Mouse (Mus musculus) T-helper 17 cell (primary cell): ENCODE data around the gene Kcnma1.

ENCODE experiments used
- in situ Hi-C, 2 experiments: fragments of 300-600 bp; cut with MboI, MseI; formaldehyde crosslinking; loops; 1 replicate in 1 of 2; 2 replicates in 1 of 2; pipeline ENCODE4 v1.15.1; 2025; ENCODE audit warnings: high pct_unique_total_duplicates in 2 of 2

Gene Kcnma1

DNA sequence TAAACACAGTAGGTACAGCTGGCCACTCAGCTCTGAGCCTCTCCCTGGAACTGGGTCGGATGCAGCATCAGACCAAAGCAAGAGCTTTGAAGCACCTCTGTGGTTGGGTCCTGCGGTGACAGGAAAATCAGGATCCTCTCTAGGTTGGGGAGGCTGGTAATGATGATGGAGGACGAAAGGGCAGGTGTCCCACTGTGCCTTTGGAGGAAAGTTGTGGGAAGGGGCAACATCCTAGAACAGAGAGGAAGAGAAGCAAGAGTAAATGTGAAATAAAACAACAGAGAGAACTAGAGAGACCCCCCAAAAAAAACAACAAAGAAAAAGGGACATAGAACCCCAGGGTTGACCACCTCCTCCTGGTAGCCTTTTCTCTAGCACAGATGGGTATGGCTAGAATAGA, at the start of gene Kcnma1:
Gene Kcnma1 (minus strand): TSS at position 101 of the 400 bp plus-strand sequence.
- in situ Hi-C loops, result no loop called here

DNA sequence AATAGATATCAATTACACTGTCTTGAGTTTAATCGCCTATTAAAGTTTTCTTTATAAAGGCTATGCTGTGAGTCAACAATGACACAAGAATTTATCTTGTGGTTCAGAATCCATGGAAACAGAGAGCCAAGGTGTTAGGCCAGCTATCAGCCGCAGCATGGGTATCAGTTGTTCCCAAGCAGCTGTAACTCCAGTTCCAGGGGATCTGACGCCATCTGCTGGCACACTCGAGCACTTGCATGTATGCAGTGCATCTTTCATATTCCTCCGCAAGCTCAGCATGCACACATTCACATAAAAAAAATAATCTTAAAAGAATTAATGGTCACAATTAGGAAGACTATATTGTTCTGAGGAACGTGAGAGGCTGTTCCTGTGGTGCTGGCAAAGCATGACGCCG, 45.5 kb upstream of the Kcnma1 start:
- in situ Hi-C loops, result loop anchor here in 1 of 2 experiments (10.0 kb wide), 1 partner anchor 465 kb away; no protein-coding TSS in a partner anchor

GRCm38 (mm10) chr14:24059287-24059686, 45.0 kb upstream of the Kcnma1 start:
- in situ Hi-C loops, result loop anchor here in 1 of 2 experiments (10.0 kb wide), 1 partner anchor 464 kb away; no protein-coding TSS in a partner anchor

DNA sequence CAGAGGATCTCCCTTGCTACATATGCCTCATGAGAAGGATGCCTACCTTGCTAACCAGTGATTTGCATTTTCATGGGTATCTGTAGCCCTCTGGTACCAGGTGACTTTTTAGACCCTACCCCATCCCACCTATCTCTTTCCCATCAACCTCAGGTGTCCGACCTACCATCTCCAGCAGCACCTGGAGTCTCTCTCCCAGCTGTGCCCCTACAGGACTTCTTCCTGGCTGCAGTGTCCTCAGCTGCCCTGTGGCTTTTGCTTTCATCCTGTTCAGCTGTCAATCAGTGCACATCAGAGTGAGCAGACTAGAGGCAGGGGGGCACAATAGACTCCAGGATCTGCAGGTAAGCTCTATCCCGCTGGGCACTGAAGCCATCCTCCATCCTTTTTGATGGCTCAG, 37.5 kb upstream of the Kcnma1 start:
- in situ Hi-C loops, result loop anchor here in 1 of 2 experiments (10.0 kb wide), 1 partner anchor 457 kb away; no protein-coding TSS in a partner anchor

DNA sequence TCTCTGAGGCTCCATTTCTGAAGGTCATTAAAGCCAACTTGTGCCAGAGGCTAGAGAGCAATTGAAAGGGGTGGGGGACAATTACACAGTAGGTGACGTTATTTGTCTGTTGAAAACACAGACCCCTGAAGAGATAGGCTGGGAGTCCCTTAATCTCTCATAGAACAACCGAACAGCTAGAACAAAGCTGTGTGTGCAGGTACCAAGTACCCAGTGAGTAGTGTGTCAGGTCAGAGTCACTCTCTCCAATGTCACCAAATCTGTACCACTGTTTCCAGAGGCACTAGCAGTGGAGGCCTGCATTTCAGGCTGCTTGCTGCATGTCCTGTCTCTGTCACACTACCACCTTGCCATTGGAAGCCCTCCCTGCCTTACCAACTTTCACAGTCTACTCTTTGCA, 22.3 kb upstream of the Kcnma1 start:
- in situ Hi-C loops, result no loop called here

DNA sequence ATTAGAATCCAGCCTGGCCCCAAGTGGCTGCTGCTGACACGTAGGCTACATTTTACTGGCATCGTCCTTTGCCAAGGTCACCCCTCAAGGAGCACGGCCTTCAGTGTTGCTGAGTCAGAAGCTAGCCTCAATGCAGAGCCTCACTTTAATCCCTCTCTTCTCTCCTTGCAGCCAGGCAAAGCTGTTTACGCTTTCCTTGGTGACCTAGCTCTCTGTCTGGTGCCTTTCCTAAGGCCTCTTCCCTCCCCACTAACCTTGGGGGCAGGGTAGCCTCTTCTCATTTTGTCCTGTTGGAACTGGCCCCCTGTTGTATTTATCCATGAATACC, 21.9 kb upstream of the Kcnma1 start:
- in situ Hi-C loops, result no loop called here

DNA sequence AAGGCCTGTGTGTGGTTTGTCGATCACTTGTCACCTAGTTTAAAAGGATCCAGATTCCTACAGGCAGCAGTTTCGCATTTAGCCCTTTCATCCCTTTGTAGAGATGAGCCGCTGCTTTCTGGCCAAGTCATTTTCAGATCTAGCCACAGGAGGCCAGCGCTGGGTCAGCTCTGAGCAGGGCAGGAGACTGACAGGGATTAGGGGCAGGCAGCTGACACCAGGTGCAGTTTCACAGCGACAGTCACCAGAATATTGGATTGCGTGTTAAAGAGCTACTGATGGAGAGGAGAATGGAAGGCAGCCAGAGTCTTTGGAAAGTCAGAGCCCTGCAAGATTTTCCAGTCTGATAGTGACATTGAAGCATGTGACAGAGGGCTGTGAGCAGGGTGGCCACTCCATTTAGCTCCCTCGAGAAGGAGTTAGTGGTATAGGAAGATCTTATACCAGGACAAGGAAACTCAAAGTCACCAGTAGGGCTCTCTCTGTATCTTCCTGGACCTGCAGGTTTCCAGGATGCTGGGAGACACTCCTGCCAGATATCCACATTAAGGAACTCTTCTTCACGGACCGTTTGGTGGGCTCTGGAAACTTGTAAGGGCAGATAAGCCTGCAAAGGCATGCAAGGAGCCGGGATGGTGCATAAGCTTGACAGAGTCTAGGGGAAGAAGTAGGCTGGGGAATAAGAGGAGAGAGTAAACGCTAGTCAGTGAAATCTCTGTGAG, 21.4 kb upstream of the Kcnma1 start:
- in situ Hi-C loops, result no loop called here

DNA sequence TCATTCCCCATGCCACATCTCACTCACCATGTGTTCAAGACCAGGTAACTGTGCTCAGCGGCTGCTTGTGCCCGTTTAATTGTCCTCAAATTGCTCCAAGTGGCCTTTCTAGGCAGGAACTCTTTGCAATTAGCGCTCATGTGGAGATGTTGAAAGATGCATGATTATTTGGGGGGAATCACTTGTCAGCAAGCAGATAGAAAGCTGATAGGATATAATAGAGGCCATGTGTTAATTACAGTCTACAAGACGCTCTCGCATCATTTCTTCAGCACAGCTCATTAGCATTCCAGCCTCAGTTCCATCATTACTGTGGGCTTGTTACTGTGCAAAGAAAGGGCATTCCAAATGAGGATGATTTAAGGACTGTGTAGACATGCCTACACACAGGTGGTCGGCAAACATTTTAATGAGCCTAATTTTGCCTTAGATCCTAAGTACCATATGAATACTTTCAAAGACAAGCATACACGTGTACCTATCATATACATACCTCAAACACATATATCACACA, 18.6 kb upstream of the Kcnma1 start:
- in situ Hi-C loops, result no loop called here

GRCm38 (mm10) chr14:24032201-24032600, 17.9 kb upstream of the Kcnma1 start:
- in situ Hi-C loops, result no loop called here

- in situ Hi-C loops, result no loop called here
Observed at GRCm38 (mm10) chr14:24020718-24021117, 6.4 kb upstream of the Kcnma1 start.

DNA sequence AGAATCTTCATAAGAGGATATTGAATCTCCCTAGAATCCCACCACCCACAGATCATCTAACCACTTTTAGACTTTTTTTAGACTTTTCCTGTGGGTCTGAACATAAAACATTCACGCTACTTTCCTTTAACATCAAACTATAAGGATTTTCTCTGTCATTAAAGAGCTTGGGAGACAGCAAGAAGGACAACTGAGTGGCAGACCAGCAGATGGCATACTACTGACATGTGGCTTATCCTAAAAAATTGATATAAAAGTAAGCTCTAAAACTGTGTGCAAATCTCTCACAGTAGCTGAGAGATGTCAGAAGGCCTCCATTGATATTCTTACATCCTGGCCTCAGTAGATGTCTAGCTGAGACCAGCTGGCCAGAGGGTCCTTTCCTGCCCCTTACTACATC, 4.3 kb downstream of the Kcnma1 start:
- in situ Hi-C loops, result loop anchor here in 1 of 2 experiments (10.0 kb wide), 1 partner anchor 1345 kb away; no protein-coding TSS in a partner anchor

- in situ Hi-C loops, result loop anchor here in 1 of 2 experiments (10.0 kb wide), 1 partner anchor 1343 kb away; no protein-coding TSS in a partner anchor
Observed at GRCm38 (mm10) chr14:24008252-24008651, 6.0 kb downstream of the Kcnma1 start.

DNA sequence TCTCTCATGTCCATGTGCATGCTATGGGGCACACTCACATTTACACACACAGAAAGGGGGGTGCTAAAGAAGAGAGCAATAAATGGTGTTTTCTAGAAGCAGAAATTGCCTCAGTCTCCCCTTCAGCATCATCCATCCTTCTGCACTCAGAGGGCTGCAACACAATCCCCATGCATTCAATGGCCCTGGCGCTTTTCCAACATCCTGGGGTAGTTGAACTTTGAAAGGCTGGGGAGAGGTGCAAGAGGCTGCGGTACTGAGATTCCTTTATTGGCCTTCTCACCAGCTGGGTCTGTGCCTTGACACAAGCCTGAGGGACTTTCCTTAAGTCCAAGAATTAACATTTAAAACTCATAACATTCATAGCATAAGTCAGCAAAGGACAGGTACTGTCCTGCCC, 8.0 kb downstream of the Kcnma1 start:
- in situ Hi-C loops, result loop anchor here in 1 of 2 experiments (10.0 kb wide), 1 partner anchor 1341 kb away; no protein-coding TSS in a partner anchor

DNA sequence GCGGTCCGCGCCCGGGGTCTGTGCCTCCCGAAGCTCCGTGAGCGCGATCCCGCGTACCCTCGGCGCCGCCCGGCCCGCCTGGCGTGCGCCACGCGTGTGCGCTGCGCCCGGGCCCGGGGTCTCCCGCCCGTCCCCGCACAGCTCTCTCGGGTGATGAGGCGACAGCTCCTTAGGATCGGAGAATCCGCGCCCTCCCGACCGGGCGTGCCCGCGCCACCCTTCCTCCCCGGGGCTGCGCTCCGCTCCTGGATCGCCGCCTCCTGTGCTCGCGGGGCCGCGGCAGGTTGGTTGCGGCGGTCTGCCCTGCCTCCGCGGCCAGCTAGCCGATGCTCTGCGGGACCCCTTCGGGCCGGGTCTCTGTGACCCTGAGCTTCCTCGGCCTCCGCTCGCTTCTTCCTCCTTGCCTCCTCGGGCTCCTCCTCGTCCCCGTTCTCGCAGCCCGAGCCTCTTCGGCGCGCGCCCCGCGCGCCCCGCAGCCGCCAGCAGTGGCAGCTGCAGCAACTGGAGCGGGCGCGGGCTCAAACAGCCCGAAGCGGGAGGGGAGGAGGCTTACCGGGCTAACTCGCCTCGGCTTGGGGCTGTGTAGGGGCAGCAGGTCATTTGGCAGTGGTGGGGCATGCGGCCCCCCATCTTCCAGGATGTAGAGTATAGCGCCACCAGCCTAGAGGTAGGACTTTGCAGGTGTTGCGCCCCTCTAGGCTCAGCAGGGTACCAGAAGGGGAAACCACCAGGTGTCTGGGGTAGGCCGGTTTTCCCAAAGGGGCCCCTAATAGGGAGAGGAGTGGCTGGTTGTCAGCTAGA, 9.6 kb downstream of the Kcnma1 start:
- in situ Hi-C loops, result loop anchor here in 1 of 2 experiments (10.0 kb wide), 1 partner anchor 1340 kb away; no protein-coding TSS in a partner anchor

GRCm38 (mm10) chr14:24003450-24004381, 10.6 kb downstream of the Kcnma1 start:
- in situ Hi-C loops, result loop anchor here in 1 of 2 experiments (10.0 kb wide), 1 partner anchor 1339 kb away; no protein-coding TSS in a partner anchor

DNA sequence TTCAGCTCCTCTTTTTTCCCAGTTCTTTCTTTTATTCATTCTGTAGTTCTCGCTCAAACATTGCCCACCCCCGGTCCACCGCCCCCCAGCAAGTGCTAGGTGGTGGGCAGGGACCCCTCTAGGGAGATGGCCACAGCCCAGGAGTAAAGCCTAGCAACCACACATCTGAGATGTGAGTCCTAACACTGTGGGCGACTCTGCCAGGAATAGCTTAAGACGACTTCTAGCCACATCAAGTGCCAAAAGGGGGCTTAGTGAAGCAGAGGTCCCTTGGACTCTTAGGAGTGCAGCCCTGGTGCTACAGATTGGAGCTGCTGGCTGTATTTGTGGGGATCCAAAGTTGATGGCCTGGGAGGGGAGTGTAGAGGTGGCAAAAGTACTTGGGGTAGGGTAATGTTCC, 11.6 kb downstream of the Kcnma1 start:
- in situ Hi-C loops, result loop anchor here in 1 of 2 experiments (10.0 kb wide), 1 partner anchor 1338 kb away; no protein-coding TSS in a partner anchor

- in situ Hi-C loops, result no loop called here
Observed at GRCm38 (mm10) chr14:23997912-23998311, 16.4 kb downstream of the Kcnma1 start.

DNA sequence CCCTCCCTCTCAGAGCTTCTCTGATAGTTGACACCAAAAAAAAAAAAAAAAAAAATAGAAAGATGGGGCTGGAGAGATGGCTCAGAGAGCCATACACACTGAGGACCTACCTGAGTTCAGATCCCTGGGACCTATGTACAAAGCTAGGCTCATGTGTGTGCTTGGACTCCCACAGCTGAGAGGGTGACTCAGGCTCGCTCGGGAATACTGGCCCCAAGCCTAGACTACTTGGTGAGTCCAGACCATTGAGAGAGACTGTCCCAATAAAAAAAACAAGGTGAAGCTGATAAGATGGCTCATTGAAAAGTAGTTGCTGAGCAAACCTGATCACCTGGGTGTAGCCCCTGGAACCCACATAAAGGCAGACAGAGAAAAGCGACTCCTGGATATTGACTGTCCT, 18.5 kb downstream of the Kcnma1 start:
- in situ Hi-C loops, result no loop called here

DNA sequence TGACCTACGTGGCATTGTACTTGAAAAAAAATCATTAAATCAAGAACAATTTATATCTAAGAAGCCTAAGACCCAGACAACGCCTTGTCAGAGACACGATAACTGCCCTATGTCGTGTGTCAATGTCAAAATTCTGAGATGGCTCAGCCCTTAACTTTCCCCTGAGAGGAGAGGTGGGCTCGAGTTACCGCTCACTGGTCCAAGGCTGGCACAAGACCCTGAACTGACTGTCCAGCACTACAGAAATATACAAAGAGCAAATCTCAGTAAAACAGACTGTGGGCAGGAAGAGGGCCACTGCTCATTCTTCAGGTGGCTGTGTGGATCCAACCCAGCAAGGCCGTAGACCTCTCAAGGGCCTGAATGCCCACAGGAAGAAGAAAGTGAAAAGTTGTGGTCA, 23.4 kb downstream of the Kcnma1 start:
- in situ Hi-C loops, result no loop called here

- in situ Hi-C loops, result no loop called here
Observed at GRCm38 (mm10) chr14:23989696-23990095, 24.6 kb downstream of the Kcnma1 start.

DNA sequence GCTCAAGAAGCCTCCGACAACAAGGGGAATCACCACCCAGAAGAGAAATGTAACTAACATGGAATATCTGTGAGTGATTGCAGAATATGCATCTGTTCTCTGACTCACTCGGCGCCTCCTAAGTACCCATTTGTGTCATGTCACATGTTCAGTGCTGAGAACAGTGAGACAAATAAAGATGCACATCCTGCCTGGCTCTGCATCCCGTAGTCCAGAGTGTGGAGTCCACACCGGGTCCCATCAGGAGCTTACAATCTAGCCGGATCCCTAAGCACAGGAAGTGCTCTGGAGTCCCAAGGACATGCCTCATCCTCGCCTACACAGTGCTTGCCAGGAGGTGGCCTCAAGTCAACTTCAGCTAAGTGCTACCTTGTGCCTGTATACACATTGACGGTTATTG, 32.1 kb downstream of the Kcnma1 start:
- in situ Hi-C loops, result no loop called here
